Mouse (Mus musculus) midbrain, embryonic 11.5 days (tissue): ENCODE results near the gene Inip. TPM values are rescaled to one million over a fixed set of nuclear protein-coding genes. Genes with fewer than 3 reads are reported as not detected.
A peak's percentile ranks its signal among the peaks of the same experiment; 100 is the strongest.

Experiments used
- ATAC-seq: fragments of 200-750 bp; cut with Nextera tagmentation; 2 replicates; pipeline ENCODE4 v1.8.0; 2017; ENCODE audit warnings: moderate TSS enrichment, moderate library complexity; ENCODE audit not compliant: low FRiP score
- DNase-seq: peaks from one replicate; pipeline ENCODE4 v3.0.0; 2015; ENCODE audit warnings: low spot score; ENCODE audit errors: missing footprints
- H3K27ac ChIP-seq: fragments of 300-500 bp; sonication (generic); 2 replicates; pipeline ENCODE4 v1.5.1; 2014; ENCODE audit warnings: low read depth, low read length
- H3K27me3 ChIP-seq: fragments of 300-500 bp; sonication (generic); 2 replicates; pipeline ENCODE4 v1.6.1; 2014; ENCODE audit warnings: mild to moderate bottlenecking, low read length, moderate library complexity, mixed read lengths; ENCODE audit not compliant: control insufficient read depth, insufficient read depth
- H3K36me3 ChIP-seq: fragments of 300-500 bp; sonication (generic); 2 replicates; pipeline ENCODE4 v1.6.1; 2014; ENCODE audit warnings: mild to moderate bottlenecking, low read length, moderate library complexity, mixed read lengths; ENCODE audit not compliant: control insufficient read depth, insufficient read depth
- H3K4me1 ChIP-seq: fragments of 300-500 bp; sonication (generic); 2 replicates; pipeline ENCODE4 v1.6.1; 2014; ENCODE audit warnings: low read length; ENCODE audit not compliant: control insufficient read depth, insufficient read depth
- H3K4me2 ChIP-seq: fragments of 300-500 bp; sonication (generic); 2 replicates; pipeline ENCODE4 v1.6.1; 2014; ENCODE audit warnings: mild to moderate bottlenecking, moderate library complexity
- H3K4me3 ChIP-seq: fragments of 300-500 bp; sonication (generic); 2 replicates; pipeline ENCODE4 v1.5.1; 2014; ENCODE audit warnings: low read depth, low read length
- H3K9ac ChIP-seq: fragments of 300-500 bp; sonication (generic); 2 replicates; pipeline ENCODE4 v1.6.1; 2014; ENCODE audit warnings: low read length
- H3K9me3 ChIP-seq: fragments of 300-500 bp; sonication (generic); 2 replicates; pipeline ENCODE4 v1.6.1; 2016; ENCODE audit warnings: low read length; ENCODE audit not compliant: control insufficient read depth
- WGBS: fragments of 180-500 bp; shearing (Covaris S2); extraction: QIAGEN DNeasy Blood & Tissue Kit; methylation state at CpG from one replicate; pipeline ENCODE4 v1.1.7; 2014; 5-methylcytosine and 5-hydroxymethylcytosine counted together
- polyA plus RNA-seq: library from polyadenylated mRNA; unstranded; fragments of >200 nt; fragmentation: Nextera tagmentation; extraction: Ambion mirVana; gene quantifications from 2 replicates; pipeline ENCODE4 v1.2.1, GENCODE M21; 2014

Gene Inip
- 110 and 121 TPM in 2 replicates for polyA plus RNA-seq

DNA sequence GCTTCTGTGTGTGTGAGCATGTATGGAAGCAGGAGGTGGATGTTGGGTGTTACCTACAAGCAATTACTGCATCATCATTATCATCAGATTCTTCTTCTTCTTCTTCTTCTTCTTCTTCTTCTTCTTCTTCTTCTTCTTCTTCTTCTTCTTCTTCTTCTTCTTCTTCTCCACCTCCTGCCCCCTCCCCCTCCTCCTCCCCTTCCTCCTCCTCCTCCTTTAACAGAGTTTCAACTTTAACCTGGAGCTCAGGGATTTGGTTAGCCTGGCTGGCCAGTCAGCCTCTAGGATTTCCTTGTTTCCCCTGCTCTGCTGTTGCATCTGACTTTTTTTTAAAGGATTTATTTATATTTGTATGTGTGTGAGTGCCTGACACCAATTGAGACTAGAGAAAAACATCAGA, at the start of gene Inip:
Inip (minus strand) TSS at position 101 of the 400 bp plus-strand sequence.
- H3K4me3 ChIP-seq: no peak within 1 kb of the TSS
- no peaks in the 10 kb centered on the region for H3K36me3 ChIP-seq
- H3K27me3 ChIP-seq: no peaks in the 10 kb centered on the region
- DNase-seq (no peak), ATAC-seq (no peak)
- H3K9me3 ChIP-seq: no peaks in the 10 kb centered on the region
- H3K27ac ChIP-seq: no peak within 1 kb of the TSS
- H3K4me2 ChIP-seq: no peak within 1 kb of the TSS
- H3K4me1 ChIP-seq: no peaks in the 10 kb centered on the region
- no peak within 1 kb of the TSS for H3K9ac ChIP-seq

DNA sequence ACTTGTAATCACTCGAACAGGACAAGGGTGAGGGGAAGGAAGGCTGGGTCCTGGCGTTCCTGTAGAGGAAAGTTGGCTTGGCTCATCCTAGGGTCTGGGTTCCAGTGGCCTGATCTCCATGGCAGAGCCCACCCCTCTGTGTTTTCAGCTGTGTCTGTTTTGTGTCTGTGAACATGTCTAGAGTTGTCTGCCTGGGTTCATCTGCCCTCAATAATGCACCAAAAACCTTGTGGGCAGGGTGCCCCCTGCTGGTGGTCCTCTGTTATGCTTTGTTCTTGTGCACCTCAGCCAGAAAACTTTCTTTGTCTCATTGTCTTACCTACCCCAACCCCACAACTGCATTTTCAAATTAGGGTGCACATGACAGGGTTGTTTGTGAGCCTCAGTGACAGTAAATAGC, 48.8 kb upstream of the Inip start:
- DNase-seq (peak; percentile 92), ATAC-seq (peak; percentile 55)
- Histone ChIP-seq H3K27ac (no peak overlapping the region), H3K9ac (no peak overlapping the region; the same call in 1 of the 2 replicates), H3K4me1 (no peaks in the 10 kb centered on the region), H3K27me3 (no peaks in the 10 kb centered on the region), H3K36me3 (no peaks in the 10 kb centered on the region), H3K9me3 (no peaks in the 10 kb centered on the region), H3K4me3 (no peak overlapping the region), H3K4me2 (no peak overlapping the region)
- 77% methylated on average over 2 of the region's 2 CpGs for WGBS

DNA sequence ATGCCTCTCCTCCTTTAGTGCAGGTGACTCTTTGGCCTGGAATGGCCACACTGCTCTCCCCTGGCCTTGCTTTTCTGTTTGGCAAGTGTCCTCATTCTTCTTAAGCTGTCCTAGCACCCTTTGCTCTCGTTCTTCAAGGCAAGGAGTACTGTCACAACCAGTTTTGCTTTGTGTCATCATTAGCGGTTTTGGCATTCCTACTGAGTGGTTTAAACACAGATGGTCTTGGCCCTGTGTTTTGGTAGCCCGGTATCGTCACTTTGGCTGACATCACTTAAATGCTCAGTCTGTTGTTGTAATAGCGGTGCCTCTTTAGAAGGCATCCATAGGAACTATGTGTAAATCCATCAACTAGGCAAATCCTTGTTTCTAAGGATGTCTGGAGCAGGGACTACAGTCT, 46.1 kb upstream of the Inip start:
- no peaks in the 10 kb centered on the region for H3K4me1 ChIP-seq
- H3K27me3 ChIP-seq: no peaks in the 10 kb centered on the region
- no peak overlapping the region for H3K4me2 ChIP-seq
- DNase-seq: no peak
- H3K27ac ChIP-seq: no peak overlapping the region
- H3K4me3 ChIP-seq: no peak overlapping the region
- no peak overlapping the region for H3K9ac ChIP-seq
- no peaks in the 10 kb centered on the region for H3K36me3 ChIP-seq
- 93% methylated on average over 5 of the region's 5 CpGs for WGBS
- no peak for ATAC-seq
- no peaks in the 10 kb centered on the region for H3K9me3 ChIP-seq

DNA sequence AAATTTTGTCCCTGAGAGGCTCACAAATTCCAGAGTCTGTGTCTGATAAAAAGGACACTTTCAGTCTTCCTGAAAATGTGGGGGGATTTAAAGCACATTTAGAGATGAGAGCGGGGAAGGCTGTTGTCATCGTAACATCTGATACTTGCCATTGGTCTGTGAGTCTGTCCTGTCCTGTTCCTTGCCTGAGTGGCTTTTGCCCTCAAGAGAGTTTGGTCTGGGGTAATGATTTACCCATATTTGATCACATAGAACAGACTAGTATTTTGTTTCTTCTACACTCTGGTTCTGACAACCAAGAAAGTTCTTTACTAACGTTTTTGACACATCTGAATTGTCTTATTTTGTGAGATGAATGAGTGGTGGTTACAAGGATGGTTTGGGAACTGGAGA, 43.9 kb upstream of the Inip start:
- ATAC-seq (no peak), DNase-seq (no peak)
- Histone ChIP-seq H3K36me3 (no peaks in the 10 kb centered on the region), H3K4me2 (no peak overlapping the region), H3K9ac (no peak overlapping the region), H3K27ac (no peak overlapping the region), H3K4me3 (no peak overlapping the region), H3K9me3 (no peaks in the 10 kb centered on the region), H3K4me1 (no peaks in the 10 kb centered on the region), H3K27me3 (no peaks in the 10 kb centered on the region)
- 90% methylated on average over 3 of the region's 3 CpGs for WGBS

DNA sequence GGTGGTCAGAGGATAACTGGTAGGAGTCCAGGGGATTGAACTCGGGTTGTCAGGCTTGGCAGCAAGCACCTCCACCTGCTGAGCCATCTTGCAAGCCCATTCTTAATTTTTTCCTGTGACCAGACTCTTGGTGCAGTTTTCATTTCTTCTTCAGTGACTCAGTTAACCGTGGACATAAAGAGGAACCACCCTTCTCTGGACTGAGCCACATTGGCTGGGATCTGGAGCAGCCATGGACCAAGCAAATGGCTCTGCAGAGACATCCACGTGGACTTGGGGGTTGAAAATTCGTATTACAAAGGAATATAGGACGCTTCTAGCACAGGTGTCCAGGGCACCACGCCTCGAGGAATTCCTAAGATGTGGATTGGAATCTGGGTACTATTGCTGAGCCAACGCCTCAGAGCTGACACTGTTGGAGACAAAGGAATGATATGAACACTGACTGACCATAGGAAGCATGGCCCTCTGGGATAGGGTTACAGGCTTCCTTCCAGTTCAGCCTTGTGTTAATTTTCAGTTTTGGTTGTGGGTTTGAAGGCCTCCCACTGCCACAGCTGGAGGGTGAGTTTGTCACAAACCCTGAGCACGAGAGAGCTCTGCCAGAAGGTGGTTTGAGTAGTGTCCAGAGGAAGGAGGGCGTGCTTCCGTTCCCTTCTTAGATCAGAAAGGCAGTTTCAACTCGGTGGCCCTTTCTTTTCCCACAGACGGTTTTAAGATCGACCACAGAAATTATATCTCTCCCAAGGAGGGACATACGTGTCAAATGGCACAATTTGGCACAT, 43.3 kb upstream of the Inip start:
- Histone ChIP-seq H3K27me3 (no peaks in the 10 kb centered on the region), H3K9ac (no peak overlapping the region), H3K27ac (no peak overlapping the region), H3K4me3 (no peak overlapping the region), H3K36me3 (no peaks in the 10 kb centered on the region), H3K9me3 (no peaks in the 10 kb centered on the region), H3K4me1 (no peaks in the 10 kb centered on the region), H3K4me2 (no peak overlapping the region)
- no peak for DNase-seq
- ATAC-seq: no peak
- WGBS: 87% methylated on average over 15 of the region's 15 CpGs

DNA sequence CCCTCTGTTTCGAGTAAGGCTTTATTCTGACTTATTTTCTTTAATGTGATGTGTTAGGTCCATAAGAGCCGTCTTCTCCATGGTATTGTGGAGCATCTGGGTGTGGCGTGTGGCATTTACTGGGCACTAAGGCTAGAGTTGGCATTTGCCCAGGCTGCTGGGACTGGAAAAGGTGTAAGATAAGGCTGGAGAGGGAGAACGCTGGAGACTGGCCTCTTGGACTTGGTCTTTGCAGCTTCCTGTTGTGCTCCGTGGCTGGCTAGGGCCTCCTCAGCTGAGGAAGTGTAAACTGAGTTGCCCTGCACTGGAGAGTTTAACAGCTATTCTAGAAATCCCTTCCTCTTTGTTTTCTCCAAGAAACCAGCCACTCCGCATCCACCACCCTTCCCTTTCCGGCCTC, 36.3 kb upstream of the Inip start:
- Histone ChIP-seq H3K27ac (no peak overlapping the region), H3K9ac (no peak overlapping the region), H3K4me1 (no peaks in the 10 kb centered on the region), H3K9me3 (no peaks in the 10 kb centered on the region), H3K27me3 (no peaks in the 10 kb centered on the region), H3K4me2 (no peak overlapping the region), H3K4me3 (no peak overlapping the region), H3K36me3 (peaks cover 3% of the 10 kb centered on the region; the same call in 1 of the 2 replicates)
- WGBS: 84% methylated on average over 7 of the region's 7 CpGs
- ATAC-seq: no peak
- DNase-seq: no peak

DNA sequence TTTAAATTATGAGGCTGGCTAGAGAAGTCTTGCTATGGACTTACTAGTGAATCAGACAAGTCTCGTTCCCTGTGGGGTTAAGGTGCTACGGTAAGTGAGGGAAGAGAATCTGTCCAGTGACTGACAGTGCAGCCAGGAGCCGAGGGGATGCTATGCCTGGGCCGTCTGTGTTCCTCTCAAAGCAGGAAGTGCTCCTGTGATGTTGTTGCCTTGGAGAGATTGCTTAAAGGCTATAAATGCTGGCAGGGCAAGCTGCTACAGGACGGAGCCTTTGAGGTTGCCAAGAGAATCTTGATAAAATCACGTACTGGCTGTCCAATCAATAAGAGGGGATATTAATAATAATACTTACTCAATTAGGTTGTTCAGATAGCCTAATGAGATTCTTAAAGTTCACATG, 31.4 kb upstream of the Inip start:
- H3K4me2 ChIP-seq: no peak overlapping the region
- WGBS: 81% methylated on average over 6 of the region's 6 CpGs
- H3K4me1 ChIP-seq: no peaks in the 10 kb centered on the region
- ATAC-seq: no peak
- DNase-seq: no peak
- no peaks in the 10 kb centered on the region for H3K9me3 ChIP-seq
- H3K36me3 ChIP-seq: peaks cover 3% of the 10 kb centered on the region; the same call in 1 of the 2 replicates
- no peaks in the 10 kb centered on the region for H3K27me3 ChIP-seq
- H3K4me3 ChIP-seq: no peak overlapping the region
- no peak overlapping the region for H3K9ac ChIP-seq
- no peak overlapping the region for H3K27ac ChIP-seq

DNA sequence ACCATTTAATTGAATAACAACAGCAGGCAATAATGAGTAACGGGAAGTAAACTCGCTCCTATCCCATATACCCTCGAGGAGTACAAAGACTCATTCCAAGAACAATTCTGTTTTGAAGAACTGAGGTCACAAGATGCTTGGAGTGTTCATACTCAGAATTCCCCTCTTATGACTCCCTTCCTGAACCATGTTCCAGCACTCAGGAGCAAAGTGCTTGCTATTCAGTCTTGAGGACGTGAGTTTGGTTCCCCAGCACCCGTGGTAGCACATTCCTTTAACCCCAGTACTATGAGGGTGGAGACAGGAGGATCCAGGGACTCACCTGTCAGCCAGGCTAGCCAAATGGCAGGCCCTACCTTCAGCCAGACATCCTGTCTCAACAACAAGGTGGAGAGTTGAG, 29.6 kb upstream of the Inip start:
- Histone ChIP-seq H3K27ac (no peak overlapping the region), H3K27me3 (no peaks in the 10 kb centered on the region), H3K4me3 (no peak overlapping the region), H3K36me3 (peaks cover 3% of the 10 kb centered on the region; the same call in 1 of the 2 replicates), H3K9me3 (no peaks in the 10 kb centered on the region), H3K9ac (no peak overlapping the region), H3K4me1 (no peaks in the 10 kb centered on the region), H3K4me2 (no peak overlapping the region)
- 87% methylated on average over 5 of the region's 5 CpGs for WGBS
- ATAC-seq: no peak
- DNase-seq: no peak

DNA sequence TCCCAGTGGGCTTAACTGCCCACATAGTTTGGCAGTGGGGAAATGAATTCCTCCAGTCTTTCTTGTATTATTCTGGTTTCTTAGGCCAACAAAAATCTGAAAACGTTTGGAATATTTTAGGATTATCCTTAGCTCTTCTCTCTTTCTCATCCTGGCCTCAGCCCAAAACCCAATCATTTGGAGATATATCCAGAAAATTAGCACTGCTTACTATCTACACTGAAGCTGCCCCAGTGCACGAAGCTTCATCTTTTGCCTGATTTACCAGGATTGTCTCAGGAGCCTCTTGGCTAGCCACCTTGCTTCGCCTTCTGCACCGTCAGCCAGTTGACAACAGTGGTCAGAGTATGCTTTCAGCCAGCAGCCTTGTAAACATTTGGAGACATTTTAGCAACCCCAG, 27.7 kb upstream of the Inip start:
- Histone ChIP-seq H3K4me2 (no peak overlapping the region), H3K9ac (no peak overlapping the region), H3K9me3 (no peaks in the 10 kb centered on the region), H3K4me1 (no peaks in the 10 kb centered on the region), H3K4me3 (no peak overlapping the region), H3K27ac (no peak overlapping the region), H3K27me3 (no peaks in the 10 kb centered on the region), H3K36me3 (no peaks in the 10 kb centered on the region)
- ATAC-seq (no peak), DNase-seq (no peak)
- 90% methylated on average over 4 of the region's 4 CpGs for WGBS
